Comparison of ENCODE assay signal across 8 mouse cellular contexts in the genomic region with DNA sequence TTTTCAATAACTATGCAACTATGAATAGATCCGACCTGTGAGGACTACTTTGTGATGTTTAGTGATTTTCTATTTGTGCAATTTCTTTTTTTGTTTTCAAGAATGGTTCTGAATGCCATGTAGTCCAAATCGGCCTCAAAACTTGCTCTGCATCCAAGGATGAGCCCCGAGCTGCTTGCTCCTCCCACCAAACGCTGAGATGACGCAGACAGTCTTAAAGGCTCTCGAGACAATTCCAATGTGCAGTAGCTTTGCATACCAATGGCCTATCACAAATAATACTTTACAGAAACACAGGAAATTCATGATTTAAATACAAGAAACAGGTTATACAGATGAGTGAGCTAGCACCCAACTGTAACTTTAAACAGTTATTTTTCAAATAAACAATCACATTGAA. TPM values are rescaled to one million over a fixed set of nuclear protein-coding genes. Genes with fewer than 3 reads are reported as not detected.
DNase-seq lines count a peak whose midpoint lies in the region; ATAC-seq lines count a peak whose summit lies in the region.

No protein-coding gene starts in this region.

- WGBS in lung, embryonic 16.5 days = 39% methylated on average over 6 of the region's 6 CpGs
- 44% methylated on average over 6 of the region's 6 CpGs for WGBS in intestine, embryonic 15.5 days
- 70% methylated on average over 6 of the region's 6 CpGs for WGBS in neural tube, embryonic 14.5 days

- peak overlapping the region; percentile 24; the same call in 1 of the 2 replicates for H3K9ac ChIP-seq in lung, embryonic 16.5 days (ENCODE audit: low read length)
- H3K9ac ChIP-seq in intestine, embryonic 15.5 days = no peak overlapping the region
- no peak overlapping the region; the same call in 1 of the 2 replicates for H3K9ac ChIP-seq in neural tube, embryonic 14.5 days (replicated peaks; ENCODE audit: low read depth, low read length)

- peak overlapping the region; percentile 97 for H3K4me3 ChIP-seq in lung, embryonic 16.5 days (ENCODE audit: low read length)
- peak overlapping the region; percentile 84 for H3K4me3 ChIP-seq in intestine, embryonic 15.5 days (replicated peaks)
- peak overlapping the region; percentile 87; the same call in 1 of the 2 replicates for H3K4me3 ChIP-seq in neural tube, embryonic 14.5 days (ENCODE audit: low read depth, low read length)

- H3K4me1 ChIP-seq in lung, embryonic 16.5 days (replicated peaks; ENCODE audit: control insufficient read depth, insufficient read depth, low read length) = peaks cover 22% of the 10 kb centered on the region
- H3K4me1 ChIP-seq in intestine, embryonic 15.5 days (replicated peaks) = peaks cover 8% of the 10 kb centered on the region; the same call in 1 of the 2 replicates
- peaks cover 15% of the 10 kb centered on the region for H3K4me1 ChIP-seq in neural tube, embryonic 14.5 days (ENCODE audit: control insufficient read depth, insufficient read depth, low read length)

- no peaks in the 10 kb centered on the region for H3K27me3 ChIP-seq in lung, embryonic 16.5 days (ENCODE audit: control insufficient read depth, insufficient read depth, low read depth, low read length)
- no peaks in the 10 kb centered on the region for H3K27me3 ChIP-seq in intestine, embryonic 15.5 days (replicated peaks)
- no peaks in the 10 kb centered on the region for H3K27me3 ChIP-seq in neural tube, embryonic 14.5 days (ENCODE audit: control insufficient read depth, insufficient read depth, low read length)

- H3K9me3 ChIP-seq in lung, embryonic 16.5 days (ENCODE audit: control insufficient read depth, low read length) = no peaks in the 10 kb centered on the region
- H3K9me3 ChIP-seq in intestine, embryonic 15.5 days = no peaks in the 10 kb centered on the region
- H3K9me3 ChIP-seq in neural tube, embryonic 14.5 days (ENCODE audit: control insufficient read depth, low read length) = no peaks in the 10 kb centered on the region

- no peak overlapping the region for H3K27ac ChIP-seq in lung, embryonic 16.5 days (ENCODE audit: low read length)
- no peak overlapping the region for H3K27ac ChIP-seq in intestine, embryonic 15.5 days
- H3K27ac ChIP-seq in neural tube, embryonic 14.5 days (ENCODE audit: low read depth, low read length) = no peak overlapping the region

- DNase-seq in lung, postnatal 14 days = no peak
- DNase-seq in c-Kit-positive CD71-positive TER-119-positive erythroid progenitor cells, embryonic 14.5 days (ENCODE audit: low spot score) = peak; percentile 34
- no peak for DNase-seq in cerebellum, postnatal 25 days
- DNase-seq in natural killer cell, adult 2 months (ENCODE audit: low spot score in 2 of 2) = no peak
- no peak for DNase-seq in kidney, adult 8-10 months

- peak overlapping the region; percentile 89 for H3K4me2 ChIP-seq in lung, embryonic 16.5 days (ENCODE audit: low read depth, low read length)
- H3K4me2 ChIP-seq in intestine, embryonic 15.5 days (replicated peaks) = peak overlapping the region; percentile 80
- peak overlapping the region; percentile 87 for H3K4me2 ChIP-seq in neural tube, embryonic 14.5 days (ENCODE audit: low read depth, low read length)

- ATAC-seq in lung, embryonic 16.5 days (ENCODE audit: low read depth) = no peak
- ATAC-seq in intestine, embryonic 15.5 days = no peak
- no peak for ATAC-seq in neural tube, embryonic 14.5 days (ENCODE audit: low read depth)

- H3K36me3 ChIP-seq in lung, embryonic 16.5 days (ENCODE audit: control insufficient read depth, insufficient read depth, low read length) = peaks cover 27% of the 10 kb centered on the region
- H3K36me3 ChIP-seq in intestine, embryonic 15.5 days = peaks cover 11% of the 10 kb centered on the region; the same call in 1 of the 2 replicates
- peaks cover 20% of the 10 kb centered on the region for H3K36me3 ChIP-seq in neural tube, embryonic 14.5 days (ENCODE audit: control insufficient read depth, insufficient read depth, low read length)

RNA-seq across cellular contexts. Expression of gene Polh, which starts 1.3 kb away (rescaled TPM):
- 24.1 and 26.0 TPM in 2 replicates for polyA plus RNA-seq in lung, embryonic 16.5 days (2015; fragmentation: Nextera tagmentation; extraction: Ambion mirVana)
- polyA plus RNA-seq in intestine, embryonic 15.5 days (2015; fragmentation: Nextera tagmentation; extraction: Ambion mirVana) = 13.4 and 14.8 TPM in 2 replicates
- 7.8 and 8.4 TPM in 2 replicates for polyA plus RNA-seq in neural tube, embryonic 14.5 days (2014; fragmentation: Nextera tagmentation; extraction: Ambion mirVana)

RNA-seq across cellular contexts. Expression of gene Xpo5, which starts 1.4 kb away (rescaled TPM):
- 31.2 and 33.8 TPM in 2 replicates for polyA plus RNA-seq in lung, embryonic 16.5 days (2015; fragmentation: Nextera tagmentation; extraction: Ambion mirVana)
- 31.6 and 31.9 TPM in 2 replicates for polyA plus RNA-seq in intestine, embryonic 15.5 days (2015; fragmentation: Nextera tagmentation; extraction: Ambion mirVana)
- polyA plus RNA-seq in neural tube, embryonic 14.5 days (2014; fragmentation: Nextera tagmentation; extraction: Ambion mirVana) = 40.5 and 49.4 TPM in 2 replicates

RNA-seq across cellular contexts. Expression of gene Gtpbp2, which starts 40.3 kb away (rescaled TPM):
- 50.3 and 55.0 TPM in 2 replicates for polyA plus RNA-seq in lung, embryonic 16.5 days (2015; fragmentation: Nextera tagmentation; extraction: Ambion mirVana)
- polyA plus RNA-seq in intestine, embryonic 15.5 days (2015; fragmentation: Nextera tagmentation; extraction: Ambion mirVana) = 25.1 and 32.4 TPM in 2 replicates
- 28.1 and 31.3 TPM in 2 replicates for polyA plus RNA-seq in neural tube, embryonic 14.5 days (2014; fragmentation: Nextera tagmentation; extraction: Ambion mirVana)

RNA-seq across cellular contexts. Expression of gene Polr1c, which starts 46.7 kb away (rescaled TPM):
- 90.6 and 91.2 TPM in 2 replicates for polyA plus RNA-seq in lung, embryonic 16.5 days (2015; fragmentation: Nextera tagmentation; extraction: Ambion mirVana)
- polyA plus RNA-seq in intestine, embryonic 15.5 days (2015; fragmentation: Nextera tagmentation; extraction: Ambion mirVana) = 75.3 and 75.8 TPM in 2 replicates
- 80.4 and 83.6 TPM in 2 replicates for polyA plus RNA-seq in neural tube, embryonic 14.5 days (2014; fragmentation: Nextera tagmentation; extraction: Ambion mirVana)

RNA-seq across cellular contexts. Expression of gene Yipf3, which starts 46.7 kb away (rescaled TPM):
- polyA plus RNA-seq in lung, embryonic 16.5 days (2015; fragmentation: Nextera tagmentation; extraction: Ambion mirVana) = 114 and 120 TPM in 2 replicates
- 86.8 and 111 TPM in 2 replicates for polyA plus RNA-seq in intestine, embryonic 15.5 days (2015; fragmentation: Nextera tagmentation; extraction: Ambion mirVana)
- polyA plus RNA-seq in neural tube, embryonic 14.5 days (2014; fragmentation: Nextera tagmentation; extraction: Ambion mirVana) = 91.5 and 101 TPM in 2 replicates
